Mouse (Mus musculus): Measurements from ENCODE around the gene Rnf41. TPM values are rescaled to one million over a fixed set of nuclear protein-coding genes. Genes with fewer than 3 reads are reported as not detected.

Rnf41 gene
- polyA plus RNA-seq, 1 experiment from 2014 or later: 121 TPM

DNA sequence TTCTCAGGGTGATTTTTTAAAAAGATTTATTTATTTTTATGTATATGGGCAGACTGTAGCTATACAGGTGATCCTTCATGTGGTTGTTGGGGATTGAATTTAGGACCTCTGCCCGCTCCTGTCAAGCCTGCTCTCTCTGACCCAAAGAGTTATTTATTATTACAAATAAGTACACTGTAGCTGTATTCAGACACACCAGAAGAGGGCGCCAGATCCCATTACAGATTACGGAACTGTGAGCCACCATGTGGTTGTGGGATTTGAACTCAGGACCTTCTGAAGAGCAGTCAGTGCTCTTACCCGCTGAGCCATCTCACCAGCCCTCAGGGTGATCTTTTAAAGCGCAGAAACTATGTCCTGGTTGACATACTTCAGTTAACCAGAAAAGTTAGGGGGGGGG lies 39.3 kb upstream of the Rnf41 start:
- Histone ChIP-seq H3K4me2 (ENCODE audit: low read length) (no peak overlapping the region), H3K4me1 (replicated peaks; ENCODE audit: control insufficient read depth, insufficient read depth, low read length) (peaks cover 24% of the 10 kb centered on the region), H3K9me3 (ENCODE audit: control insufficient read depth, low read length) (no peaks in the 10 kb centered on the region), H3K36me3 (ENCODE audit: control insufficient read depth, insufficient read depth) (no peaks in the 10 kb centered on the region), H3K4me3 (replicated peaks; ENCODE audit: low read length) (no peak overlapping the region), H3K27ac (ENCODE audit: low read length) (no peak overlapping the region), H3K27me3 (replicated peaks; ENCODE audit: control insufficient read depth, insufficient read depth, low read length) (no peaks in the 10 kb centered on the region), H3K9ac (replicated peaks; ENCODE audit: low read depth, low read length) (no peak overlapping the region)
- ATAC-seq: no peak
- WGBS: 84% methylated on average over 5 of the region's 5 CpGs

DNA sequence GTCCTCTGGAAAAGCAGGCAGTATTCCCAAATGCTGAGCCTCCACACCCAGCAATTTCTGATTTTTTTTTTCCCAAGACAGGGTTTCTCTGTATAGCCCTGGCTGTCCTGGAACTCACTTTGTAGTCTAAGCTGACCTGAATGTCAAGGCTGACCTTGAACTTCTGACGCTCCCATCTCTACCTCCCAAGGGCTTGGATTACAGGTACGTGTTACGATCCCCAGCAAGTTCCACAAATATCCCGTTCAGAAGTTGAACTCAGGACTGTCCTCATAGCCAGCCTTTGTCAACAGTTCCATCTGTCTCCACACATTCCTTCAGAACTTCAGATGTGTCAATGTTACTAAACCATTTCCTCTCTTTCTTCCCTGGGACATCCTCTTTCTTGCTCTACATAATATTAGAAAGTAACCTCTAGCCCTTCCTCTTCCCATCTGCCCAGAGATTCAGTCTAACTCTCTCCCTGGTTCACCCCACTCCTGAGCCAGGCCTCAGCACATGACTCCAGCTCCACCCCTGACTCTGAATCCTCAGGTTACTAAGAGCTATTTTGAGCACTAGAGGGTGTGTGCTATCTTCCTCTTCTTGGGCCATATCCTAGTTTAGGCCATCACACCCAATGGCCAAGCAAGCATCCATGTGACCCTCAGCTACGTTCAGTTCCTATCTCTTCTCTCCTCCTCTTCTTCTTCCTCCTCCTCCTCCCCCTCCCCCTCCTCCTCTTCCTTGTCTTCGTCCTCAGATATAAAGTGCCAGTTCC lies 38.3 kb upstream of the Rnf41 start:
- Histone ChIP-seq H3K27me3 (replicated peaks; ENCODE audit: control insufficient read depth, insufficient read depth, low read length) (no peaks in the 10 kb centered on the region), H3K36me3 (ENCODE audit: control insufficient read depth, insufficient read depth) (no peaks in the 10 kb centered on the region), H3K9me3 (ENCODE audit: control insufficient read depth, low read length) (no peaks in the 10 kb centered on the region), H3K4me2 (ENCODE audit: low read length) (no peak overlapping the region), H3K4me3 (replicated peaks; ENCODE audit: low read length) (no peak overlapping the region), H3K9ac (replicated peaks; ENCODE audit: low read depth, low read length) (no peak overlapping the region), H3K27ac (ENCODE audit: low read length) (no peak overlapping the region), H3K4me1 (replicated peaks; ENCODE audit: control insufficient read depth, insufficient read depth, low read length) (peaks cover 18% of the 10 kb centered on the region)
- 93% methylated on average over 6 of the region's 6 CpGs for WGBS
- no peak for ATAC-seq

DNA sequence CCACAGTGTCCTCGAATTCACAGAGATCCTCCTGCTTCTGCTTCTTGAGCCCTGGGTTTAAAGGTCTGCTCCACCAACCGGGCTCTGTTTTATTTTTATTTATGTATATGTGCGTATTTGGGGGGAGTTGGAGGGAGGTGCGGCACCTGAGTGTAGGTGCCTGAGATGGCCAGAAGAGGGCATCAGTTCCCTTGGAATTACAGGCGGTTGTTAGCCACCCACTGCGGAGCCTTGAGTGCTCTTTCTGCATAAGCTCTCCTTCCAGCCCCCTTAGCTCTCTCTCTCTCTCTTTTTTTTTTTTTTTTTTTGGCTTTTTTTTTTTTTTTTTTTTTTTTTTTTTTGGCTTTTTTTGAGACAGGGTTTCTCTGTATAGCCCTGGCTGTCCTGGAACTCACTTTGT lies 37.1 kb upstream of the Rnf41 start:
- ATAC-seq: no peak
- peaks cover 2% of the 10 kb centered on the region; the same call in 1 of the 2 replicates for H3K36me3 ChIP-seq (ENCODE audit: control insufficient read depth, insufficient read depth)
- H3K27me3 ChIP-seq (replicated peaks; ENCODE audit: control insufficient read depth, insufficient read depth, low read length): no peaks in the 10 kb centered on the region
- H3K9me3 ChIP-seq (ENCODE audit: control insufficient read depth, low read length): no peaks in the 10 kb centered on the region
- no peak overlapping the region for H3K4me3 ChIP-seq (replicated peaks; ENCODE audit: low read length)
- H3K9ac ChIP-seq (replicated peaks; ENCODE audit: low read depth, low read length): no peak overlapping the region
- peaks cover 27% of the 10 kb centered on the region for H3K4me1 ChIP-seq (replicated peaks; ENCODE audit: control insufficient read depth, insufficient read depth, low read length)
- no peak overlapping the region for H3K4me2 ChIP-seq (ENCODE audit: low read length)
- 80% methylated on average over 6 of the region's 6 CpGs for WGBS
- H3K27ac ChIP-seq (ENCODE audit: low read length): no peak overlapping the region

DNA sequence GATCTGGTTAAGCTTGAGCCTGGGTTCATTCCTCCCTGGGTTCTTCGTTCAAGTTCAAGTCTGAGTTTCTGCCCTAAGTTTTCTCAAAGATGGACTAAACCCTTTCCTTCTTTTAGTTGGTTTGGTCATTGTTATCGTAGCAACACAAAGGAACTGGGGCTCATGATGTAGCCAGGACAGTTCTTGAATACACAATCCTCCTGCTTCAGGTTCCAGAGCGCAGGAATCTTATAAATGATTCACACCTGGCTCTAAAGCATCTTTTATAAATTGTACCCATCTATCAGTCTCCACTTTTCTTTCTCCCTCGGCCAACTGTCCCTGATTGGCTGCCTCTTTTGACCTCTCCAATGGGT lies 35.4 kb upstream of the Rnf41 start:
- Histone ChIP-seq H3K36me3 (ENCODE audit: control insufficient read depth, insufficient read depth) (peaks cover 11% of the 10 kb centered on the region), H3K27me3 (replicated peaks; ENCODE audit: control insufficient read depth, insufficient read depth, low read length) (no peaks in the 10 kb centered on the region), H3K4me3 (replicated peaks; ENCODE audit: low read length) (peak overlapping the region; percentile 95), H3K4me2 (ENCODE audit: low read length) (peak overlapping the region; percentile 81), H3K4me1 (replicated peaks; ENCODE audit: control insufficient read depth, insufficient read depth, low read length) (peaks cover 24% of the 10 kb centered on the region), H3K9ac (replicated peaks; ENCODE audit: low read depth, low read length) (peak overlapping the region; percentile 99), H3K9me3 (ENCODE audit: control insufficient read depth, low read length) (no peaks in the 10 kb centered on the region), H3K27ac (ENCODE audit: low read length) (peak overlapping the region; percentile 96)
- no peak for ATAC-seq
- 37% methylated on average over 4 of the region's 4 CpGs for WGBS

DNA sequence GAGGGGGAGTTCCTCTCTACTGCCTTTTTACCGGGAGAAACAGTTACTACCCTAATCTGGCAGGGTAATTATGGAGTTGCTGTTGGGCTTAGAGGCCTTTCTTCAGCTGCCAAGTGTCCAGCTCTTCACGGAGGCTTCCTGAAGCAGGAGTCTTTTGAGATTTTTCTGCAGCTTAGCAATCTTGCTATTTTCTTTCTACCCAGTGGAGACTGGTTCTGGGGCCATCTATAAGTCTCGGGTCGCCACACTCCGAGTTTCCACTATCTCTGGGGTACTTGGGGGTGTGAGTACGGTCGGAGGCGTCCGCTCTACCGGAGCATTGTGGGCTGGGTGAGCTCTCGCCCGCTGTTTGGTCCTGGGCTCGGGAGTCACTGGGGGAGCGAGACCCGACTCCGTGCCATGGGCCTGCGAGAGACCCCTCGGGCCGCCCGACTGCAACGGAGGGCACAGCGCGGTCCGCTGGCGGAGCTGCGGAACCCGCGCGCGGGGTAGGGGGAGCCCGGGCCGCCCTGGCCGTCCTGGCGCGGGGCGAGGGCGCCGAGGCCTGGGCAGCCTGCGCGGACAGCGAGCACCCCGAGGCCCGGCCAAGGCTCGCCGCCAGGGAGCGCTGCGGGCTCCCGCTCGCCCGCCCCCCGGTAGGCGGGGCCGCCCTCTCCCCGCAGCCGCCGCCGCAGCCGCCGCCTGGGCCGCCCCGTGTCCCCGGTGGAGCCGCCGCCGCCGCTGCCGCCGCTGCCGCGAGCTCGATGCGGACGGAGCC lies 34.8 kb upstream of the Rnf41 start, which contains the start of gene Ankrd52:
TSS of gene Ankrd52 (plus strand) at position 661 of the 757 bp plus-strand sequence.
- peak within 1 kb of the TSS; percentile 82 for H3K4me2 ChIP-seq (ENCODE audit: low read length)

DNA sequence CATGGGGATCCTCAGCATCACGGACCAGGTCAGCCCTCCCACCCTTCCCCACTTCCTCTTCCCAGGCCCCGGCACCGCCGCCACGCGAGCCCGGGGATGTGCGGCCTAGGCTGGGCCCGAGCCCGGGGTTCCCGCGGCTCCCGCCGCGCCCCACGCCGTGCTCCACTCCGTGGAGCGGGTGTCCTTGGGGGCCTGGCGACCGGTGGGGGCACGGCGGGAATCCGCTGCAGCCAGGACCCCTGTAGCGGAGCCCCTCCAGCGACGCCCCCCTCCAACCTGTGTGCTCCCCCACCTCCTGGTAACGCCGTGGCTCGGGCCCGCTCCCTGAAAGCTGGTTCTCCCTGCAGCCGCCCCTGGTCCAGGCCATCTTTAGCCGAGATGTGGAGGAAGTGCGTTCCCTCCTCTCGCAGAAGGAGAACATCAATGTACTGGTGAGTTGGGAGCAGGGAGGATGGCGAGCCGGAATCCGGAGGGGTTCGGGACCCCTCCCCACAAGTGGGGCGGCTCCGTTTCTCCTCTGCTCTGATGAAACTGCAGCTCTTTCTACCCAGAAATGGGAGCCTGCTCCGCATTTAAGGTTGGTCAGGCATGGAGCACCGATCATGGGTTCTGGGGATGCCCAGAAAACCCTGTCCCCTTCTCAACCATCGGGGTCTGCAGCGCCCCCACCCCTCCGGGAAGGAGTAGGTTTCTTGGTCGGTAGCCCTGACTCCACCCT lies 34.1 kb upstream of the Rnf41 start:
- 0% methylated on average over 45 of the region's 47 CpGs for WGBS
- Histone ChIP-seq H3K9ac (replicated peaks; ENCODE audit: low read depth, low read length) (peak overlapping the region; percentile 99), H3K4me1 (replicated peaks; ENCODE audit: control insufficient read depth, insufficient read depth, low read length) (peaks cover 24% of the 10 kb centered on the region), H3K36me3 (ENCODE audit: control insufficient read depth, insufficient read depth) (peaks cover 21% of the 10 kb centered on the region), H3K27ac (ENCODE audit: low read length) (peak overlapping the region; percentile 96), H3K4me3 (replicated peaks; ENCODE audit: low read length) (peak overlapping the region; percentile 95), H3K27me3 (replicated peaks; ENCODE audit: control insufficient read depth, insufficient read depth, low read length) (no peaks in the 10 kb centered on the region), H3K4me2 (ENCODE audit: low read length) (peak overlapping the region; percentile 82), H3K9me3 (ENCODE audit: control insufficient read depth, low read length) (no peaks in the 10 kb centered on the region)
- ATAC-seq: peak; percentile 76

More for the DNA sequence above, 34.8 kb upstream of the Rnf41 start, which contains the start of gene Ankrd52:
- Histone ChIP-seq H3K36me3 (ENCODE audit: control insufficient read depth, insufficient read depth) (peaks cover 14% of the 10 kb centered on the region), H3K27me3 (replicated peaks; ENCODE audit: control insufficient read depth, insufficient read depth, low read length) (no peaks in the 10 kb centered on the region), H3K9me3 (ENCODE audit: control insufficient read depth, low read length) (no peaks in the 10 kb centered on the region), H3K9ac (replicated peaks; ENCODE audit: low read depth, low read length) (peak within 1 kb of the TSS; percentile 99), H3K27ac (ENCODE audit: low read length) (peak within 1 kb of the TSS; percentile 96), H3K4me1 (replicated peaks; ENCODE audit: control insufficient read depth, insufficient read depth, low read length) (peaks cover 24% of the 10 kb centered on the region), H3K4me3 (replicated peaks; ENCODE audit: low read length) (peak within 1 kb of the TSS; percentile 95)
- under 1% methylated on average over 57 of the region's 73 CpGs for WGBS
- ATAC-seq: peak; percentile 93

DNA sequence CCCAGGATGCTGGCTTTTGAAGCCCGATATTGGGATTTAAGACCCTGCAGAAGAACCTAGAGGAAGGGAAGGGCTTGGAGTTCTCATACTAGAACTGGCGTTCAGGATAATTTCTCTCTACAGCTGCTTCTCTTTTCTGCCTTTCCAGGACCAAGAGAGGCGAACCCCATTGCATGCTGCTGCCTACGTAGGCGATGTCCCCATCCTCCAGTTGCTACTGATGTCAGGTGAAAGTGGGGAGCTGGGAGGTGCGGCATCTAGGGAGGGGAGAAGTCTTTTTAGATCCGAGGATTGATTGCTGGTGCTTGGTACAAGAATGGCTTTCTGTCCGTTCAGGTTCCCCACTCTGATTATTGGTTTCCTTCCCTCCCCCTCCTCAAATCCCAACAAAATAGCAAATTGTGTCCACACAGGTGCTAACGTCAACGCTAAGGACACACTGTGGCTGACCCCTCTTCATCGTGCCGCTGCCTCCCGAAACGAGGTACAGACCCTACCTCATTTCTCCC lies 33.5 kb upstream of the Rnf41 start:
- H3K9ac ChIP-seq (replicated peaks; ENCODE audit: low read depth, low read length): peak overlapping the region; percentile 99
- peak overlapping the region; percentile 96 for H3K27ac ChIP-seq (ENCODE audit: low read length)
- H3K36me3 ChIP-seq (ENCODE audit: control insufficient read depth, insufficient read depth): peaks cover 26% of the 10 kb centered on the region
- peak overlapping the region; percentile 95 for H3K4me3 ChIP-seq (replicated peaks; ENCODE audit: low read length)
- no peaks in the 10 kb centered on the region for H3K27me3 ChIP-seq (replicated peaks; ENCODE audit: control insufficient read depth, insufficient read depth, low read length)
- H3K4me2 ChIP-seq (ENCODE audit: low read length): peak overlapping the region; percentile 82
- 54% methylated on average over 14 of the region's 14 CpGs for WGBS
- ATAC-seq: no peak
- peaks cover 24% of the 10 kb centered on the region for H3K4me1 ChIP-seq (replicated peaks; ENCODE audit: control insufficient read depth, insufficient read depth, low read length)
- H3K9me3 ChIP-seq (ENCODE audit: control insufficient read depth, low read length): no peaks in the 10 kb centered on the region

DNA sequence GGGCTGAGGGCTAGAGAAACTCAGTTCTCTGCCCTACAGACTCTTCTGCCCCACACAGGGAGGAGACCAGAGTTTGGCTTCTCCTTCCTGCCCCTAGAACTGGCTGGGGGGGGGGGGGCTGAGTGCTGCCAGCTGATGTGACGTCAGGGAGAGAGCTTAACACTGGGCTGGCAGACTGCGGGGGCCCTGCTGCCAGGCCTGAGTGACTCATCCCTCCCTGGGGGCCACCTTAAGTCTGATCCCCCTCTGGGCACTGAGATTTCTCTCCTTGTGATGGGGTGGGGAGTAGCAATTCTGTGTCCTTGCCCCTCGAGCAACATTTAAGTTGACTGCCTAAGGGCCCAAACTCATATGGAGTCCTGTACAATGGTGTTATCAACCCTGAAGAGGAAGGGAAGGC lies 33.0 kb upstream of the Rnf41 start:
- Histone ChIP-seq H3K4me2 (ENCODE audit: low read length) (peak overlapping the region; percentile 82), H3K27ac (ENCODE audit: low read length) (no peak overlapping the region; the same call in 1 of the 2 replicates), H3K9me3 (ENCODE audit: control insufficient read depth, low read length) (no peaks in the 10 kb centered on the region), H3K4me3 (replicated peaks; ENCODE audit: low read length) (peak overlapping the region; percentile 95), H3K27me3 (replicated peaks; ENCODE audit: control insufficient read depth, insufficient read depth, low read length) (no peaks in the 10 kb centered on the region), H3K36me3 (ENCODE audit: control insufficient read depth, insufficient read depth) (peaks cover 30% of the 10 kb centered on the region), H3K9ac (replicated peaks; ENCODE audit: low read depth, low read length) (no peak overlapping the region; the same call in 1 of the 2 replicates), H3K4me1 (replicated peaks; ENCODE audit: control insufficient read depth, insufficient read depth, low read length) (peaks cover 24% of the 10 kb centered on the region)
- no peak for ATAC-seq
- WGBS: 36% methylated on average over 3 of the region's 3 CpGs

DNA sequence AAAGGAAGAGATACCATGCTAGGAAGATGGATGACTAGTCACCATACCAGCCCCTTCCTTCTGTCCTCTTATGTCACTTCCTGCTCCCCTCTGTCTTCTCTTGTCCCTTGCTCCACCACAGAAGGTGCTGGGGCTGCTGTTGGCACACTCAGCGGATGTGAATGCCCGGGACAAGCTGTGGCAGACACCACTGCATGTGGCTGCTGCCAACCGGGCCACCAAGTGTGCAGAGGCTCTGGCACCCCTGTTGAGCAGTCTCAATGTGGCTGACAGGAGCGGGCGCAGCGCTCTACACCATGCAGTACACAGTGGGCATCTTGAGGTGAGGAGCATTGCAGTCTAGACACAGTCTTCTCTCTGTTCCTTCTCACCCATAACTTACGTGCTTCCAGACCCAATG lies 32.2 kb upstream of the Rnf41 start:
- no peak overlapping the region for H3K4me2 ChIP-seq (ENCODE audit: low read length)
- peaks cover 36% of the 10 kb centered on the region for H3K36me3 ChIP-seq (ENCODE audit: control insufficient read depth, insufficient read depth)
- H3K4me1 ChIP-seq (replicated peaks; ENCODE audit: control insufficient read depth, insufficient read depth, low read length): peaks cover 24% of the 10 kb centered on the region
- no peak overlapping the region for H3K9ac ChIP-seq (replicated peaks; ENCODE audit: low read depth, low read length)
- no peaks in the 10 kb centered on the region for H3K27me3 ChIP-seq (replicated peaks; ENCODE audit: control insufficient read depth, insufficient read depth, low read length)
- H3K27ac ChIP-seq (ENCODE audit: low read length): no peak overlapping the region
- WGBS: 88% methylated on average over 7 of the region's 7 CpGs
- H3K4me3 ChIP-seq (replicated peaks; ENCODE audit: low read length): no peak overlapping the region
- no peaks in the 10 kb centered on the region for H3K9me3 ChIP-seq (ENCODE audit: control insufficient read depth, low read length)
- no peak for ATAC-seq

Data from forebrain, embryonic 16.5 days (tissue).